Mouse (Mus musculus): ENCODE measurements around the gene Slc46a2. TPM values are rescaled to one million over a fixed set of nuclear protein-coding genes. Genes with fewer than 3 reads are reported as not detected.

The Slc46a2 gene
- polyA plus RNA-seq, 1 experiment from 2014 or later, result 0.06 TPM

Other genes starting within 250 kb of the Slc46a2 start
- gene Inip, start 113.5 kb downstream of the Slc46a2 start, polyA plus RNA-seq (2015; fragmentation: Nextera tagmentation; extraction: Ambion mirVana), result 46.7 and 50.7 TPM in 2 replicates
- gene Snx30, start 109.2 kb downstream of the Slc46a2 start, polyA plus RNA-seq (2015; fragmentation: Nextera tagmentation; extraction: Ambion mirVana), result 16.5 and 18.8 TPM in 2 replicates
- not detected in 2 replicates for gene Mup4, start 45.7 kb upstream of the Slc46a2 start, polyA plus RNA-seq (2015; fragmentation: Nextera tagmentation; extraction: Ambion mirVana)
- gene Mup6, start 49.2 kb upstream of the Slc46a2 start, polyA plus RNA-seq (2015; fragmentation: Nextera tagmentation; extraction: Ambion mirVana), result 0.26 TPM in 1 of 2 replicates, not detected in the other
- gene Mup7, start 155.4 kb upstream of the Slc46a2 start, polyA plus RNA-seq (2015; fragmentation: Nextera tagmentation; extraction: Ambion mirVana), result not detected in 2 replicates
- not detected in 2 replicates for gene Mup2, start 239.2 kb upstream of the Slc46a2 start, polyA plus RNA-seq (2015; fragmentation: Nextera tagmentation; extraction: Ambion mirVana)